Mouse (Mus musculus): ENCODE measurements at regions not wholly inside any gene's neighbourhood (a gene's known extent, or its start where the extent isn't known, plus 50 kb on each side); places are given as distances from the start of the nearest gene placed in this dataset.
A peak's percentile ranks its signal among the peaks of the same experiment; 100 is the strongest.

- no peak for DNase-seq
These were observed 799.2 kb downstream of the Kcnj2 start for GRCm38 (mm10) chr11:111865143-111865542.

- no peak for DNase-seq
These were observed 809.4 kb downstream of the Kcnj2 start for GRCm38 (mm10) chr11:111875406-111875805.

- DNase-seq: no peak
These were observed 814.2 kb downstream of the Kcnj2 start for GRCm38 (mm10) chr11:111880146-111880545.

- peak; percentile 15 for DNase-seq
These were observed 824.1 kb downstream of the Kcnj2 start for GRCm38 (mm10) chr11:111890026-111890425.

GRCm38 (mm10) chr11:111893861-111894260 is 827.9 kb downstream of the Kcnj2 start:
- DNase-seq: peak; percentile 59

GRCm38 (mm10) chr11:111895221-111896200 is 829.5 kb downstream of the Kcnj2 start:
- no peak for DNase-seq

DNA sequence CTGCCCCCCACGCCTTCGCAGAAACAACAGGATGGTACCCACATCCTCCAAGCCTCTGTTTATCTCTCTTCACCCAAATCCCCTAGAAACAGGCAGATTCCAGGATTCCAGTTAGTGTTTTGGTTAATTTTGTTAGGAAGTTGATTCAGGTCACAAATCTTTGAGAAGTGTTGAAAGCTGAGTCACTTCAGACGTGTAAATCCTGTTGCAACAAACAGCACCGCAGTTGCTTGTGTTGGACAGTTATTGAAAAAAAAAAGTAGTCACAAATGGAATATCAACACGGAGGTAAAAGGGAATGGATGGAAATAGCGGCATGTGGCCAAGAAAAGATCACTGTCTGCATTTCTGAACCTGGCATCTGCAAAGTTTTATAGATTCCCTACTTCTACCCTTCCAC is 831.0 kb downstream of the Kcnj2 start:
- DNase-seq: no peak

- DNase-seq: peak; percentile 49
These were observed 838.1 kb downstream of the Kcnj2 start for GRCm38 (mm10) chr11:111904086-111904485.

GRCm38 (mm10) chr11:111913891-111914290 is 847.9 kb downstream of the Kcnj2 start:
- no peak for DNase-seq

- no peak for DNase-seq
These were observed 855.7 kb upstream of the Sox9 start for GRCm38 (mm10) chr11:111926336-111926735.

DNA sequence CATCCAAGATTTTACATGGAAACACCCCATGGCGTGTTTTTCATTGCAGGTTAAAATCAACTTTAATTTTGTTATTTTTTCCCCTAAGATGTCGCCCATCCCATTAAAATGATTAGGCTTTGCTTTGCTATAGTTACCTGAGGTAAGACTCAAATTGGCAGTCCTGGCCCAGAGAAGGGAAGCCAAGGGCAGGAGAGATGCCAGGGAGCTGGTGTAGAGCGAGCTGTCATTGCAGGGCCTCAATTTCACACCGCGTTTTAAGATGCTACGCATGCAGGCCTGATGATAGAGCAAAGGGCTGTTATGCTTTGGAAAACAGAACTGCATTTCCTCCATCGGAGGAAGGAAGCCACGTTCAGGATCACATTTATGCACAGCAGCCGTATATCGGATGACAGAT is 852.7 kb upstream of the Sox9 start:
- DNase-seq: no peak

GRCm38 (mm10) chr11:111932052-111932451 is 850.0 kb upstream of the Sox9 start:
- DNase-seq: no peak

GRCm38 (mm10) chr11:111944282-111944681 is 837.7 kb upstream of the Sox9 start:
- DNase-seq: no peak

- no peak for DNase-seq
These were observed 836.2 kb upstream of the Sox9 start for GRCm38 (mm10) chr11:111945806-111946205.

- DNase-seq: no peak
These were observed 834.4 kb upstream of the Sox9 start for GRCm38 (mm10) chr11:111947671-111948070.

DNA sequence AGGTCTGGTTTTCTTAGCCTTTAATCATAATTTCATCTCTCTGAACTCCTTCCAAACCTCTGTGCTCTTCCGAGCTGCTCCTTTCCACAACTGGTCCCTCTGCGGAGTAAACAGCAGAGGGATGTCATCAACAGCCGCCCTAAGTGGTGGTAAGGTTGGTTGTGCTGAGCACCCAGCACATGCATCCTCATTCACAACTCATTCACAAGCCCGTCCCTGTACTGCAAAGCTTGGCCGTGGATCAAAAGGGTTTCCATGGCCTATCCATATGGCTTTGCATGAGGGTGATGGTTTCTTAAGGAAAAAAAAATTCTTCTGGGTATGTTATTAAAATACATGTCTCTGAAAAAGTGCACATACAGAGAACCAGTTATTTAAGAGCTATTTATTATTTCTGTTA is 828.6 kb upstream of the Sox9 start:
- DNase-seq: no peak

GRCm38 (mm10) chr11:111957721-111958287 is 824.2 kb upstream of the Sox9 start:
- no peak for DNase-seq

GRCm38 (mm10) chr11:111961047-111961837 is 820.8 kb upstream of the Sox9 start:
- peak; percentile 65 for DNase-seq

GRCm38 (mm10) chr11:111961846-111962245 is 820.2 kb upstream of the Sox9 start:
- no peak for DNase-seq

DNA sequence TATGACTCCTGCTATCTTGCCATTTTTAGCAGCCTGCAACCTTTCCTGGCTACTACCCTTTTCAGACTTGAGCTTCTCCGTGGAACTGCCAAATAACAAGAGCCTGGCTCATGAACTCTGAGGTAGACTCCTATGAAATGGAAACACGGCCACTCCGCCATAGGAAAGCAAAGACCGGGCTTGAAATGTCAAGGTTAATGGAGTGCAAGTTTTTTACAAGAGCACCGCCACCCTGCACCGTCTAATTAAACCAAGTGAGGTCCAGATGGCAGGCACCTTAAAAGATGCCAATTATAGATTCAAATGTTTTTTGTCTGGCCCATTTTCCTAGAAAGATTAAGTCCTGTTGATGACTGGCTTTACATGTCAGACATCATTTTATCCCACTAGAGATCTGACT is 818.0 kb upstream of the Sox9 start:
- DNase-seq: peak; percentile 9

- DNase-seq: peak; percentile 27
These were observed 815.6 kb upstream of the Sox9 start for GRCm38 (mm10) chr11:111966401-111966800.

DNA sequence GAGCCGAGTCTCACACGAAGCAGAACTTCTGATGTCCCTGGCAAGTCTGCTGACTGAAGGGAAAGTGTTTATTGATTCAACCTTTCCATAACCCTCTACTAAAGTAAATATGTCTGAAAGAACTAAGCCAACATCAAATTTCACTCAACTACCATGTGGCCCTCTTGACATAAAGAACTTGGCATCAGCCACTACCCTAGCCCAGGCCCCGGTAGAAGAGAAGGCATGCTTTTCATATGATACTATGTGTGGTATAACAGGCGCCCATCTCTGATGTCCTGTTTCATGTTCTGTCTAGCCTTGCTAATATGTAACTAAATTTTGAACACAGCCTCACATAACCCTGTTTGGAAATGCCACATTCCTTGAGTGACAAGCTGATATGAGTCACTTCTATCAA is 811.0 kb upstream of the Sox9 start:
- DNase-seq: no peak

GRCm38 (mm10) chr11:111978667-111979066 is 803.4 kb upstream of the Sox9 start:
- no peak for DNase-seq
